In the genomic region with DNA sequence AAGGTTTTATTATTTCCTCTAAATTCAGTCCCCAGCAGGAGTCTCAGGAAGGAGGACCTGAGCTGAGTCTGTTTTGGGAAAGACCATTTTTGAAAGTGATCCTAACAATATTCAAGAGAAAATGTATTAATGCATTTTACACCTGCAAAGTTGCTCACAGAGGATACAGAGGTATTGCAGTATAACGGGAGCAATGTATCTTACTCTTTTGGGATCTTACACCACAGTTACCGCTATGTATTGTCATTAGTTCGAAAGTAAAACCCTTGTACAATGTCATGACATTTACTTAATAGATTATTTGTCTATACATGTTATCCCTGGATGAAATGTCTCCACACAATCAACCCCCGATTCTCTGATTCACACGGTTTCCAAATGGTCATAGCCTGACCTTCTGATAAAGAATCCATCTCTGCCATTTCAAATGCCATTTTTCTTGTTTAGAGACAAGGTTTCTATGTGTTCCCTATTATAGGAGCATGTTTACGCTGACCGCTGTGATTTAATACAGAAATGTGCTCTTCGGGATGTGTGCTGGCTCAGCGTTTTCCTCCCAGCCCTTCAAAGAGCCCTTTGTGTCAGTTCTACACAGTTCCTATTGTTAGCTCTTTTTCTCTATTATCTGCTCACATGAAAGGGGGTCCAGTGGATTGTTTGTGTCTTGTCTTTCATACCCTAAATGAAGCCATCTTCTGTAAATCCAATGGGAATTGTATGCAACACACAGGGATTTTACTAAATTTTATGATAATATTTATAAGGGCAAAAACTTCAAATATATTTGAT, we compare ENCODE assay signal across 16 mouse cellular contexts. TPM values are rescaled to one million over a fixed set of nuclear protein-coding genes. Genes with fewer than 3 reads are reported as not detected.
A peak's percentile ranks its signal among the peaks of the same experiment; 100 is the strongest.
DNase-seq lines count a peak whose midpoint lies in the region; ATAC-seq and TF ChIP-seq lines count a peak whose summit lies in the region.
"Had no signal": no experiment of that assay in that cellular context is flagged by ENCODE, and none has a peak within 500 bp of the region (broad histone marks: within the 10 kb centered on the region; RNA-seq: fewer than 3 reads in every experiment).

No protein-coding gene starts in this region.

- H3K27ac ChIP-seq in layer of hippocampus, adult 2 months: peak overlapping the region; percentile 66
- H3K27ac ChIP-seq in cortical plate, adult 2 months (ENCODE audit: insufficient read depth, low read length): peak overlapping the region; percentile 59; the same call in 1 of the 2 replicates
- H3K27ac ChIP-seq in hindbrain, embryonic 15.5 days (replicated peaks): 0 out of 2 replicates have a peak overlapping the region, but pooled peaks have one; percentile 31
- H3K27ac ChIP-seq in neural tube, embryonic 14.5 days (ENCODE audit: low read depth, low read length): no peak overlapping the region; the same call in 1 of the 2 replicates
- H3K27ac ChIP-seq: embryonic facial prominence, embryonic 13.5 days; limb, embryonic 13.5 days; lung, embryonic 15.5 days had no signal

- H3K4me3 ChIP-seq in layer of hippocampus, adult 2 months: no peak overlapping the region
- no peak overlapping the region for H3K4me3 ChIP-seq in cortical plate, adult 2 months (ENCODE audit: insufficient read depth, low read length)
- no peak overlapping the region for H3K4me3 ChIP-seq in hindbrain, embryonic 15.5 days
- H3K4me3 ChIP-seq in neural tube, embryonic 14.5 days (ENCODE audit: low read depth, low read length): no peak overlapping the region
- H3K4me3 ChIP-seq: embryonic facial prominence, embryonic 13.5 days; limb, embryonic 13.5 days; lung, embryonic 15.5 days had no signal

- ATAC-seq in hindbrain, embryonic 15.5 days (ENCODE audit: low FRiP score, low read depth): peak; percentile 69; the same call in 1 of the 2 replicates
- ATAC-seq in neural tube, embryonic 14.5 days (ENCODE audit: low read depth): peak; percentile 81
- ATAC-seq: CD4-positive, CD25-positive, alpha-beta regulatory T cell, adult 4 months; intestine, embryonic 16.5 days had no signal

- DNase-seq in layer of hippocampus, adult 2 months (ENCODE audit: low spot score in 2 of 2): peak in 1 of 2 experiments; percentile 15
- no peak for DNase-seq in layer of hippocampus, postnatal 36 days
- DNase-seq in urinary bladder, postnatal 10 days (ENCODE audit: low spot score): no peak
- DNase-seq in thymus, postnatal 10 days (ENCODE audit: low spot score in 2 of 2): no peak
- DNase-seq: adrenal gland, postnatal 36 days; cerebellum, adult 18-20 months; kidney, postnatal 36 days had no signal

- H3K36me3 ChIP-seq in hindbrain, embryonic 15.5 days: no peaks in the 10 kb centered on the region
- H3K36me3 ChIP-seq in neural tube, embryonic 14.5 days (ENCODE audit: control insufficient read depth, insufficient read depth, low read length): no peaks in the 10 kb centered on the region
- H3K36me3 ChIP-seq: embryonic facial prominence, embryonic 13.5 days; limb, embryonic 13.5 days; lung, embryonic 15.5 days had no signal

- no peak for TF ChIP-seq CTCF in layer of hippocampus, adult 2 months (conservative IDR thresholded peaks at IDR 0.05)
- TF ChIP-seq CTCF in cortical plate, adult 2 months (IDR thresholded peaks at IDR 0.05; ENCODE audit: extremely low read depth, insufficient read depth, low read length): no peak

- TF ChIP-seq POLR2A in cortical plate, adult 2 months (IDR thresholded peaks at IDR 0.05; ENCODE audit: extremely low read depth, insufficient read depth, low read length): no peak

- H3K4me2 ChIP-seq in hindbrain, embryonic 15.5 days: peak overlapping the region; percentile 31
- peak overlapping the region; percentile 3; the same call in 1 of the 2 replicates for H3K4me2 ChIP-seq in neural tube, embryonic 14.5 days (ENCODE audit: low read depth, low read length)
- H3K4me2 ChIP-seq: embryonic facial prominence, embryonic 13.5 days; limb, embryonic 13.5 days; lung, embryonic 15.5 days had no signal

- 17% methylated on average over 9 of the region's 9 CpGs for WGBS in hindbrain, embryonic 15.5 days
- WGBS in neural tube, embryonic 14.5 days: 16% methylated on average over 9 of the region's 9 CpGs

- no peaks in the 10 kb centered on the region for H3K27me3 ChIP-seq in hindbrain, embryonic 15.5 days
- H3K27me3 ChIP-seq in neural tube, embryonic 14.5 days (ENCODE audit: control insufficient read depth, insufficient read depth, low read length): no peaks in the 10 kb centered on the region
- H3K27me3 ChIP-seq: embryonic facial prominence, embryonic 13.5 days; limb, embryonic 13.5 days; lung, embryonic 15.5 days had no signal

- H3K9ac ChIP-seq in hindbrain, embryonic 15.5 days: no peak overlapping the region
- no peak overlapping the region for H3K9ac ChIP-seq in neural tube, embryonic 14.5 days (replicated peaks; ENCODE audit: low read depth, low read length)
- H3K9ac ChIP-seq: embryonic facial prominence, embryonic 13.5 days; limb, embryonic 13.5 days; lung, embryonic 15.5 days had no signal

- no peaks in the 10 kb centered on the region for H3K9me3 ChIP-seq in hindbrain, embryonic 15.5 days
- no peaks in the 10 kb centered on the region for H3K9me3 ChIP-seq in neural tube, embryonic 14.5 days (ENCODE audit: control insufficient read depth, low read length)
- H3K9me3 ChIP-seq: embryonic facial prominence, embryonic 13.5 days; limb, embryonic 13.5 days; lung, embryonic 15.5 days had no signal

- no peaks in the 10 kb centered on the region for H3K4me1 ChIP-seq in cortical plate, adult 2 months (ENCODE audit: control insufficient read depth, insufficient read depth, low read length)
- peaks cover 14% of the 10 kb centered on the region for H3K4me1 ChIP-seq in hindbrain, embryonic 15.5 days (replicated peaks)
- no peaks in the 10 kb centered on the region for H3K4me1 ChIP-seq in neural tube, embryonic 14.5 days (ENCODE audit: control insufficient read depth, insufficient read depth, low read length)
- H3K4me1 ChIP-seq: embryonic facial prominence, embryonic 13.5 days; limb, embryonic 13.5 days; lung, embryonic 15.5 days had no signal

RNA-seq across cellular contexts. Expression of gene Atp8a1, which starts 37.4 kb away (rescaled TPM):
- 100 to 1,000 TPM; 175 to 184 TPM for total RNA-seq in layer of hippocampus, adult 2 months (2021)
- total RNA-seq in layer of hippocampus, postnatal 36 days (2021): 100 to 1,000 TPM; 163 to 183 TPM
- polyA plus RNA-seq in cortical plate, adult 2 months (2012; rRNA removed): 70.2 and 70.3 TPM in 2 replicates
- 49.4 and 56.7 TPM in 2 replicates for polyA plus RNA-seq in hindbrain, embryonic 15.5 days (2015; fragmentation: Nextera tagmentation; extraction: Ambion mirVana)
- polyA plus RNA-seq in neural tube, embryonic 14.5 days (2014; fragmentation: Nextera tagmentation; extraction: Ambion mirVana): 72.6 and 81.5 TPM in 2 replicates

RNA-seq across cellular contexts. Expression of gene Gm5108, which starts 56.9 kb away (rescaled TPM):
- total RNA-seq in layer of hippocampus, adult 2 months (2021): not detected
- not detected for total RNA-seq in layer of hippocampus, postnatal 36 days (2021)
- not detected in 2 replicates for polyA plus RNA-seq in cortical plate, adult 2 months (2012; rRNA removed)
- polyA plus RNA-seq in hindbrain, embryonic 15.5 days (2015; fragmentation: Nextera tagmentation; extraction: Ambion mirVana): not detected in 2 replicates
- polyA plus RNA-seq in neural tube, embryonic 14.5 days (2014; fragmentation: Nextera tagmentation; extraction: Ambion mirVana): not detected in 2 replicates
- total RNA-seq: adrenal gland, postnatal 36 days had no signal
- polyA plus RNA-seq: CD4-positive, CD25-positive, alpha-beta regulatory T cell, adult 4 months; embryonic facial prominence, embryonic 13.5 days; heart, embryonic 14.5 days; intestine, embryonic 16.5 days; limb, embryonic 13.5 days; lung, embryonic 15.5 days had no signal
